Mouse (Mus musculus): ENCODE results near the gene Yars. TPM values are rescaled to one million over a fixed set of nuclear protein-coding genes. Genes with fewer than 3 reads are reported as not detected.

Gene Yars
- polyA plus RNA-seq, 2 experiments = 28.7 to 53.2 TPM

GRCm38 (mm10) chr4:129222019-129222925 is 32.7 kb downstream of the Yars start:
- TF ChIP-seq CTCF (IDR thresholded peaks at IDR 0.05; ENCODE audit: low read depth) (no peak), EP300 (IDR thresholded peaks at IDR 0.05; ENCODE audit: low read depth) (no peak)
- 63% methylated on average over 31 of the region's 31 CpGs for WGBS (ENCODE audit: insufficient replicate concordance)
- Histone ChIP-seq H3K27ac (no peak overlapping the region), H3K4me3 (ENCODE audit: insufficient read depth in 1 of 2, low read depth in 2 of 2, low read length in 2 of 2) (no peak overlapping the region), H3K36me3 (replicated peaks; ENCODE audit: control insufficient read depth, insufficient read depth, low read depth) (peaks cover 31% of the 10 kb centered on the region), H3K4me1 (replicated peaks; ENCODE audit: control insufficient read depth in 2 of 2, insufficient read depth in 2 of 2, low read length in 1 of 2) (no peaks in the 10 kb centered on the region), H3K9ac (replicated peaks) (no peak overlapping the region), H3K4me2 (ENCODE audit: low read depth) (no peak overlapping the region), H3K27me3 (ENCODE audit: control insufficient read depth, insufficient read depth, low read length) (peaks cover 56% of the 10 kb centered on the region), H3K9me3 (ENCODE audit: control insufficient read depth, low read length) (no peaks in the 10 kb centered on the region)
- no peak for DNase-seq (ENCODE audit: low read depth in 3 of 3, low spot score in 3 of 3)
- ATAC-seq (ENCODE audit: insufficient read depth) = no peak

GRCm38 (mm10) chr4:129223421-129224281 is 34.1 kb downstream of the Yars start:
- ATAC-seq (ENCODE audit: insufficient read depth) (no peak), DNase-seq (ENCODE audit: low read depth in 3 of 3, low spot score in 3 of 3) (no peak)
- Histone ChIP-seq H3K4me2 (ENCODE audit: low read depth) (no peak overlapping the region), H3K27ac (no peak overlapping the region), H3K36me3 (replicated peaks; ENCODE audit: control insufficient read depth, insufficient read depth, low read depth) (peaks cover 17% of the 10 kb centered on the region), H3K4me1 (replicated peaks; ENCODE audit: control insufficient read depth in 2 of 2, insufficient read depth in 2 of 2, low read length in 1 of 2) (no peaks in the 10 kb centered on the region), H3K9ac (replicated peaks) (no peak overlapping the region), H3K4me3 (ENCODE audit: insufficient read depth in 1 of 2, low read depth in 2 of 2, low read length in 2 of 2) (no peak overlapping the region), H3K27me3 (ENCODE audit: control insufficient read depth, insufficient read depth, low read length) (peaks cover 69% of the 10 kb centered on the region), H3K9me3 (ENCODE audit: control insufficient read depth, low read length) (no peaks in the 10 kb centered on the region)
- TF ChIP-seq CTCF (IDR thresholded peaks at IDR 0.05; ENCODE audit: low read depth) (no peak), EP300 (IDR thresholded peaks at IDR 0.05; ENCODE audit: low read depth) (no peak)
- 35% methylated on average over 55 of the region's 55 CpGs for WGBS (ENCODE audit: insufficient replicate concordance)

GRCm38 (mm10) chr4:129225315-129225714 is 35.8 kb downstream of the Yars start:
- Histone ChIP-seq H3K9me3 (ENCODE audit: control insufficient read depth, low read length) (no peaks in the 10 kb centered on the region), H3K36me3 (replicated peaks; ENCODE audit: control insufficient read depth, insufficient read depth, low read depth) (peaks cover 2% of the 10 kb centered on the region; the same call in 1 of the 2 replicates), H3K27ac (no peak overlapping the region), H3K4me2 (ENCODE audit: low read depth) (no peak overlapping the region), H3K4me3 (ENCODE audit: insufficient read depth in 1 of 2, low read depth in 2 of 2, low read length in 2 of 2) (no peak overlapping the region), H3K4me1 (replicated peaks; ENCODE audit: control insufficient read depth in 2 of 2, insufficient read depth in 2 of 2, low read length in 1 of 2) (no peaks in the 10 kb centered on the region), H3K27me3 (ENCODE audit: control insufficient read depth, insufficient read depth, low read length) (peaks cover 75% of the 10 kb centered on the region), H3K9ac (replicated peaks) (no peak overlapping the region)
- TF ChIP-seq EP300 (IDR thresholded peaks at IDR 0.05; ENCODE audit: low read depth) (no peak), CTCF (IDR thresholded peaks at IDR 0.05; ENCODE audit: low read depth) (no peak)
- no peak for ATAC-seq (ENCODE audit: insufficient read depth)
- DNase-seq (ENCODE audit: low read depth in 3 of 3, low spot score in 3 of 3) = no peak
- 89% methylated on average over 12 of the region's 12 CpGs for WGBS (ENCODE audit: insufficient replicate concordance)

GRCm38 (mm10) chr4:129226441-129226963 is 36.9 kb downstream of the Yars start:
- 31% methylated on average over 5 of the region's 5 CpGs for WGBS (ENCODE audit: insufficient replicate concordance)
- no peaks in the 10 kb centered on the region for H3K9me3 ChIP-seq (ENCODE audit: control insufficient read depth, low read length)
- H3K4me2 ChIP-seq (ENCODE audit: low read depth) = no peak overlapping the region
- H3K4me1 ChIP-seq (replicated peaks; ENCODE audit: control insufficient read depth in 2 of 2, insufficient read depth in 2 of 2, low read length in 1 of 2) = peaks cover 2 to 6% of the 10 kb centered on the region in 2 experiments
- no peak overlapping the region for H3K4me3 ChIP-seq (ENCODE audit: insufficient read depth in 1 of 2, low read depth in 2 of 2, low read length in 2 of 2)
- no peak for DNase-seq (ENCODE audit: low read depth in 3 of 3, low spot score in 3 of 3)
- no peaks in the 10 kb centered on the region for H3K36me3 ChIP-seq (replicated peaks; ENCODE audit: control insufficient read depth, insufficient read depth, low read depth)
- ATAC-seq (ENCODE audit: insufficient read depth) = no peak
- no peak overlapping the region for H3K27ac ChIP-seq
- H3K27me3 ChIP-seq (ENCODE audit: control insufficient read depth, insufficient read depth, low read length) = peaks cover 75% of the 10 kb centered on the region
- H3K9ac ChIP-seq (replicated peaks) = no peak overlapping the region
- no peak for TF ChIP-seq CTCF (IDR thresholded peaks at IDR 0.05; ENCODE audit: low read depth)
- no peak for TF ChIP-seq EP300 (IDR thresholded peaks at IDR 0.05; ENCODE audit: low read depth)

All from liver, embryonic 14.5 days (tissue).